Mouse (Mus musculus): ENCODE data around the gene Tmod4.
A peak's percentile ranks its signal among the peaks of the same experiment; 100 is the strongest.

Gene Tmod4

GRCm38 (mm10) chr3:95174011-95174592 is 49.8 kb downstream of the Tmod4 start:
- DNase-seq, result peak; percentile 68 to 87

- DNase-seq, result no peak
These were observed 52.2 kb downstream of the Tmod4 start for GRCm38 (mm10) chr3:95176500-95176899.

- no peak for DNase-seq
These were observed 53.3 kb downstream of the Tmod4 start for GRCm38 (mm10) chr3:95177583-95177982.
